Mouse (Mus musculus) heart, adult 2 months (tissue): Measurements from ENCODE around the gene Cyp26b1.

ENCODE experiments used
- CTCF ChIP-seq: fragments of 200-600 bp; IDR thresholded peaks from 2 replicates; pipeline ENCODE4 v1.8.1; 2022; ENCODE audit warnings: antibody characterized with exemption, mild to moderate bottlenecking, moderate library complexity
- EP300 ChIP-seq: fragments of 200-500 bp; IDR thresholded peaks from 2 replicates; pipeline ENCODE4 v1.6.1; 2011; ENCODE audit warnings: low read depth, low read length, control low read depth; ENCODE audit not compliant: insufficient read depth
- POLR2A ChIP-seq: fragments of 200-500 bp; IDR thresholded peaks from 2 replicates; pipeline ENCODE4 v1.6.1; 2011; ENCODE audit warnings: mild to moderate bottlenecking, low read depth, low read length, control low read depth; ENCODE audit not compliant: insufficient read depth

DNA sequence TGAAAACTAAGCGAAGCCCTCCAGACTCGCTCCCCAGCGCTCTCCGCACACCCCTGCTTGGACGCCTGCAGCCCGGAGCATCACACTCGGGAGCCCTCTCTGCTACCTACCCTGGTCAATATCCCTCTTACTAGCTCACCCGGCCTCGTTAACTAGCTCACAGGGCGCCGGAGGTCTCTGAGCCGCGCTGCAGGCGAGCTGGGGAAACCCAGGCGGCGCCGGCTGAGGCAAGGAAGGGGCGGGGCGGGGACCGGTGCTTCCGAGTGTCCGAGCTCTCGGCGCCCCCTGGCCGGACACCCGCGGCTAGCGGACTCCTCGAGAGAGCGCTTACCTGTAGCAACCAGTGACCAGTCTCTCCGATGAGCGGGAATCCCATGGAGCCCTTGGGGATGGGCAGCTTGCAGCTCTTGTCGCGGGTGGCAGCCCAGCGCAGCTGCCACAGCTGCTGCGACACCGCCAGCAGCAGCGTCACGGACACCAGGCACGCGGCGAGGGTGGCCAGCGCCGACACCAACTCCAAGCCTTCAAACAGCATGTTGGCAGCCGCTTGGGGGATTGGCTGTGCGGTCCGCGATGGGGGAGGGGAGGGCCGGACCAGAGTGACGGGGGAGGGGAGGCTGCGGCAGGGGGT, 6.1 kb downstream of the Cyp26b1 start:
- TF ChIP-seq CTCF (peak; percentile 38), POLR2A (no peak), EP300 (no peak)
